Mouse (Mus musculus) CD4-positive, CD25-positive, alpha-beta regulatory T cell, adult 4 months (primary cell): Measurements from ENCODE around the gene Pdzd7. TPM values are rescaled to one million over a fixed set of nuclear protein-coding genes. Genes with fewer than 3 reads are reported as not detected.

Experiments used
- ATAC-seq: one replicate; pipeline ENCODE4 v1.8.0; 2017
- polyA plus RNA-seq, 2 experiments: library from polyadenylated mRNA; unstranded; fragments of 100-300 nt; shearing (Covaris generic); gene quantifications; one replicate each; pipeline ENCODE4 v1.2.1; 2017

Gene Pdzd7
- polyA plus RNA-seq, 2 experiments from 2014 or later = not detected

DNA sequence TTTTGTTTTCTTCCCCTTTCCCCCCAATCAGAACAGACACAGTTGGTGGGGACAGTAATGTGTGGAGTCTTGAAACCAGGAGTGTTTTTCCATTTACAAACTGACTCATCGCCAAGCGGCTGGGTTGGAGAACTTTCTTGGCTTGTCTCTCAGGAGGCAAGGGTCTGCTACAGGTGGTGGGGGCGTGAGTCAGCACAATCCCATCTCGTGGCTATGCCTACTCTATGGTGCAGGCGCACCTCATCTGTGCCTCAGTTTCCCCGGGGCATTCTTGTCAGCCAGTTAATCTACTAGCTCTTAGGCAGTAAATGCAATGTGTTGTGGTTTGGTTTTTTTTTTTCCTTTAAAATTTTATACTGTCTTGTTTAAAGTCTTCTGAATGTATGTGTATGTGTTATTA lies 62.2 kb downstream of the Pdzd7 start:
- ATAC-seq = no peak

DNA sequence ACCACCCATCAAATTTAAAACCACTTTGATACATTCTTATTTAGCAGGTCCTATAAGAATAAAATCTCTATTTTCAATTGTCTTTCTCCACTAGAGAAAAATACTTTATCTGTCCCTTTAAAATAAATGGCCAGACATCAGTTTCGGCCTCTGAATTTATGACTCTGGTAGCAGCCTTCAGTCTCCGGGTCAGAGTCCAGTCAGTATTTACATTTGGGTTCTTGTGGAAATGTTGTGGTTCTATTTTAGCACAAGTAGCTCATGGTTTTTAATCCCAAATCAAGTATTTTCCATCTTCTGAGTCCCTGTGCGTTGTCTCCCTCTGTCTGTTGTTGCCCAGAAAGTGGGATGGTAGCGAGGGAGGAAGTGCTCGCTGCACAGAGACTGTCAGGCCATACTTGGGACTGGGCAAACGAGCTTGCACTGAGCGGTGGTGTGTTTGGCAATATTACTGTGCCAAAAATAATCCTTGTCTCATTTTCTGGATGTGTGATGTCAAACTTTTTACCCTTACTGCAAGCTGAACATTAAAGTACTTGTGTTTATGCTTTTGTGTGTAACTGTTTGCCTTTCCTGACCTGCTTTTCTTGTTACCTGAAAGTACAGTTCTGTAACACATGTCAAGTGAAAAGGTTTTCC lies 62.9 kb downstream of the Pdzd7 start:
- ATAC-seq = no peak

- no peak for ATAC-seq
Measured at GRCm38 (mm10) chr19:44980787-44981186, 64.7 kb downstream of the Pdzd7 start.

DNA sequence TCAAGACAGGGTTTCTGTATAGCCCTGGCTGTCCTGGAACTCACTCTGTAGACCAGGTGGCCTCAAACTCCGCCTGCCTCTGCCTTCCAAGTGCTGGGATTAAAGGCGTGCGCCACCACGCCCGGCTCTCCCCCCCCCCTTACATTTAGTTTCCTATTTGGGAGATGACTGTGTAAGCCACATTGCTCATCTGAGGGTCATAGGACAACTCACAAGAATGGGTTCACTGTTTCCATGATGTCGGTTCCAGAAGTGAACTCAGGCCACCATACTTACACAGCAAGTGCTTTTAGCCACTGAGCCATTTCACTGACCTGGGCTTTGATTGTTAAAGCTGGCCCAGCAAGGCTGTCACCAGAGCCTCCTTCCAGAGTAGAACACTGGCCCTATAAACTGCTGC lies 68.4 kb downstream of the Pdzd7 start:
- no peak for ATAC-seq

Other genes with a start within 250 kb of the Pdzd7 start
- 10 to 100 TPM; 24.7 to 28.4 TPM for gene Slf2, start 114.6 kb downstream of the Pdzd7 start, polyA plus RNA-seq
- under 1 TPM; 0.14 to 0.31 TPM for gene Sema4g, start 56.6 kb downstream of the Pdzd7 start, polyA plus RNA-seq
- 10 to 100 TPM in 1 of 2 experiments, 1 to 10 TPM in 1; 8.6 to 20.3 TPM for gene Twnk, start 40.1 kb downstream of the Pdzd7 start, polyA plus RNA-seq
- gene Mrpl43, start 39.3 kb downstream of the Pdzd7 start, polyA plus RNA-seq = 10 to 100 TPM; 45.8 to 63.1 TPM
- 1 to 10 TPM in 1 of 2 experiments, under 1 TPM in 1; 0.54 to 1.6 TPM for gene Lzts2, start 31.3 kb downstream of the Pdzd7 start, polyA plus RNA-seq
- 100 to 1,000 TPM in 1 of 2 experiments, 10 to 100 TPM in 1; 92.5 to 132 TPM for gene Sfxn3, start 1.8 kb upstream of the Pdzd7 start, polyA plus RNA-seq
- 1 to 10 TPM in 1 of 2 experiments, under 1 TPM in 1; 0.76 to 1.2 TPM for gene Kazald1, start 29.5 kb upstream of the Pdzd7 start, polyA plus RNA-seq
- gene Tlx1, start 105.0 kb upstream of the Pdzd7 start, polyA plus RNA-seq = not detected
- gene Lbx1, start 190.1 kb upstream of the Pdzd7 start, polyA plus RNA-seq = not detected